Mouse (Mus musculus): ENCODE data around the gene Gm20388.

- no peak for TF ChIP-seq POLR2A (IDR thresholded peaks at IDR 0.05; ENCODE audit: insufficient read depth, low read depth, low read length)
- no peak for TF ChIP-seq CTCF (IDR thresholded peaks at IDR 0.05; ENCODE audit: insufficient read depth, low read depth, low read length)
Measured at GRCm38 (mm10) chr8:123150737-123151171, 3240.1 kb downstream of the Gm20388 start.

Data from olfactory bulb, adult 2 months (tissue).